Mouse (Mus musculus): ENCODE measurements at regions not wholly inside any gene's neighbourhood (a gene's known extent, or its start where the extent isn't known, plus 50 kb on each side); places are given as distances from the start of the nearest gene placed in this dataset.

DNA sequence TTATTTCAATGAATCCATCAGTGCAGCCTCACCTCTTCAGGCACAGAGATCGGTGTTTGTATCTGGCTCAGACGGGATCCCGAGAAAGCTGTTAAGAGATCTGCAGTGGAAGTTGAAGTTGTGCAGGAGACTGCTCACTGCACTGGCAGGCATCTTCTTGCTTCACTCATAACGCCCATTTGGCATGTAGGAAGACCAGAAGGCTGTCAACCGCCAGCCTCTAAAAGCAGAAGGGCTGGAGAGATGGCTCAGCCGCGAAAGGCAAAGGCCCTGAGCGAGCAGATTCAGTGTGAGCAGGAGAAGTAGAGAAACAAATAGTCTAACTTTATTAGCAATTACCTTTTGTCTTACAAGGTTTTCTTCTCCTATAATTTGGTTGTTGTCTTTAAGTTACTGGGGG, 114.3 kb upstream of the Ankrd55 start:
- H3K27ac ChIP-seq, result no peak overlapping the region
- DNase-seq, result no peak
- no peaks in the 10 kb centered on the region for H3K36me3 ChIP-seq (ENCODE audit: control insufficient read depth, insufficient read depth, low read length)
- intact Hi-C loops (cut with DNase I), result no loop called here
- H3K79me2 ChIP-seq (replicated peaks; ENCODE audit: control insufficient read depth, insufficient read depth, low read length), result no peaks in the 10 kb centered on the region
- no peak overlapping the region for H3K9ac ChIP-seq (ENCODE audit: low read depth, low read length)
- no peak overlapping the region for H3K4me3 ChIP-seq
- no peaks in the 10 kb centered on the region for H3K27me3 ChIP-seq (ENCODE audit: control insufficient read depth, insufficient read depth, low read length)
- WGBS, result 87% methylated on average over 8 of the region's 8 CpGs
- H3K4me1 ChIP-seq (ENCODE audit: control insufficient read depth, insufficient read depth, low read length), result peaks cover 1% of the 10 kb centered on the region; the same call in 1 of the 2 replicates
- TF ChIP-seq POLR2A (IDR thresholded peaks at IDR 0.05; ENCODE audit: insufficient read depth, low read depth, low read length), result no peak
- no peak for TF ChIP-seq EP300 (IDR thresholded peaks at IDR 0.05; ENCODE audit: insufficient read depth, low read depth, low read length)
- no peak for TF ChIP-seq CTCF (IDR thresholded peaks at IDR 0.05)

GRCm38 (mm10) chr13:112178031-112178430, 110.2 kb upstream of the Ankrd55 start:
- Histone ChIP-seq H3K27me3 (ENCODE audit: control insufficient read depth, insufficient read depth, low read length) (no peaks in the 10 kb centered on the region), H3K36me3 (ENCODE audit: control insufficient read depth, insufficient read depth, low read length) (no peaks in the 10 kb centered on the region), H3K9ac (ENCODE audit: low read depth, low read length) (no peak overlapping the region), H3K79me2 (replicated peaks; ENCODE audit: control insufficient read depth, insufficient read depth, low read length) (no peaks in the 10 kb centered on the region), H3K4me1 (ENCODE audit: control insufficient read depth, insufficient read depth, low read length) (no peaks in the 10 kb centered on the region), H3K27ac (no peak overlapping the region), H3K4me3 (no peak overlapping the region)
- intact Hi-C loops (cut with DNase I), result no loop called here
- WGBS, result 89% methylated on average over 4 of the region's 4 CpGs
- no peak for TF ChIP-seq EP300 (IDR thresholded peaks at IDR 0.05; ENCODE audit: insufficient read depth, low read depth, low read length)
- TF ChIP-seq POLR2A (IDR thresholded peaks at IDR 0.05; ENCODE audit: insufficient read depth, low read depth, low read length), result no peak
- no peak for TF ChIP-seq CTCF (IDR thresholded peaks at IDR 0.05)
- DNase-seq, result no peak

DNA sequence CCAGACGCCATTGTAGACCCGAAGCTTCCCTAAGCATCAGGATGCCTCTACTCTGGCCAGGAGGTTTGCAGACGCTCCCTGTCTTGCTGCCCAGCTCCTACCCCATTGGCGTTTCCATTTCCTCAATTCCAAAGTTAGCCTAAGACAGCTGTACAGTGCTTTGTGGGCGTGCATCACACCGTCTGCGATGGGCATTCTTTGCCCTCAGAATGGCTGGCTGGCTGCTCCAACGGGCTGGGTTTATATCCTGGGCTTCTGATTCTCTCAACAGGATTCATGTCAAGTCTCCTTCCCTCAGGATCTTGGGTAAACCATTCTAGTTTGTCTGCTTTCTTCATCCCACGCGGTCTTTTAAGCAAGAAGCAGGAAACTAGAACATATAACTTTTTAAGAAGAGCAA, 104.3 kb upstream of the Ankrd55 start:
- 91% methylated on average over 10 of the region's 10 CpGs for WGBS
- Histone ChIP-seq H3K27me3 (ENCODE audit: control insufficient read depth, insufficient read depth, low read length) (no peaks in the 10 kb centered on the region), H3K27ac (no peak overlapping the region), H3K4me3 (no peak overlapping the region), H3K79me2 (replicated peaks; ENCODE audit: control insufficient read depth, insufficient read depth, low read length) (no peaks in the 10 kb centered on the region), H3K9ac (ENCODE audit: low read depth, low read length) (no peak overlapping the region), H3K36me3 (ENCODE audit: control insufficient read depth, insufficient read depth, low read length) (no peaks in the 10 kb centered on the region), H3K4me1 (ENCODE audit: control insufficient read depth, insufficient read depth, low read length) (no peaks in the 10 kb centered on the region)
- intact Hi-C loops (cut with DNase I), result no loop called here
- TF ChIP-seq POLR2A (IDR thresholded peaks at IDR 0.05; ENCODE audit: insufficient read depth, low read depth, low read length) (no peak), EP300 (IDR thresholded peaks at IDR 0.05; ENCODE audit: insufficient read depth, low read depth, low read length) (no peak), CTCF (IDR thresholded peaks at IDR 0.05) (no peak)
- DNase-seq, result no peak

DNA sequence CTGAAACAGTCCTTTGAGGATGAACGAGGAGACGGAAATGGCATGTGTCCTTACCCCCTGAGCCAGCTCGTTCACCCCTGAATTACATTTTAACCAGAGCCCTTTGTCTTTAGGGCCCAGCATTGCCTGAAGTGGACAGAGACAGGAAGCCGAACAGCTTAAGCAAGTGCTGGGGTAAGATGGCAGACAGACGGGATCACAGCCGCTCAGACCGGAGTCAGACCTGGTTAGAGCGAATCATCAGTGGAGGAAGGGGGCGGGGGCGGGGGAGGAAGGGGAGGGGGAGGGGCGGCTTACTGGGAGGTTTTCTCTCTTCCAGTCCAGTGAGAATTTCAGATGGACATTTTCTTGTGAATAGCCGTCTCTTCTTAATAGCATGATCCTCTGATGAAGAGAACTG, 103.1 kb upstream of the Ankrd55 start:
- no peaks in the 10 kb centered on the region for H3K79me2 ChIP-seq (replicated peaks; ENCODE audit: control insufficient read depth, insufficient read depth, low read length)
- H3K27me3 ChIP-seq (ENCODE audit: control insufficient read depth, insufficient read depth, low read length), result no peaks in the 10 kb centered on the region
- H3K4me1 ChIP-seq (ENCODE audit: control insufficient read depth, insufficient read depth, low read length), result no peaks in the 10 kb centered on the region
- DNase-seq, result no peak
- intact Hi-C loops (cut with DNase I), result loop anchor here (5.0 kb wide), 1 partner anchor 67 kb away; no protein-coding TSS in a partner anchor
- TF ChIP-seq CTCF (IDR thresholded peaks at IDR 0.05), result no peak
- TF ChIP-seq EP300 (IDR thresholded peaks at IDR 0.05; ENCODE audit: insufficient read depth, low read depth, low read length), result no peak
- no peak for TF ChIP-seq POLR2A (IDR thresholded peaks at IDR 0.05; ENCODE audit: insufficient read depth, low read depth, low read length)
- H3K27ac ChIP-seq, result no peak overlapping the region
- H3K9ac ChIP-seq (ENCODE audit: low read depth, low read length), result no peak overlapping the region
- H3K36me3 ChIP-seq (ENCODE audit: control insufficient read depth, insufficient read depth, low read length), result no peaks in the 10 kb centered on the region
- 53% methylated on average over 12 of the region's 12 CpGs for WGBS
- H3K4me3 ChIP-seq, result no peak overlapping the region

- Histone ChIP-seq H3K36me3 (ENCODE audit: control insufficient read depth, insufficient read depth, low read length) (no peaks in the 10 kb centered on the region), H3K4me3 (no peak overlapping the region), H3K27me3 (ENCODE audit: control insufficient read depth, insufficient read depth, low read length) (no peaks in the 10 kb centered on the region), H3K9ac (ENCODE audit: low read depth, low read length) (no peak overlapping the region), H3K79me2 (replicated peaks; ENCODE audit: control insufficient read depth, insufficient read depth, low read length) (no peaks in the 10 kb centered on the region), H3K4me1 (ENCODE audit: control insufficient read depth, insufficient read depth, low read length) (peaks cover 1% of the 10 kb centered on the region), H3K27ac (peak overlapping the region; percentile 74)
- TF ChIP-seq CTCF (IDR thresholded peaks at IDR 0.05) (no peak), POLR2A (IDR thresholded peaks at IDR 0.05; ENCODE audit: insufficient read depth, low read depth, low read length) (no peak), EP300 (IDR thresholded peaks at IDR 0.05; ENCODE audit: insufficient read depth, low read depth, low read length) (no peak)
- peak in 1 of 2 experiments; percentile 22 for DNase-seq
- intact Hi-C loops (cut with DNase I), result loop anchor here (5.0 kb wide), 1 partner anchor 65 kb away; no protein-coding TSS in a partner anchor
- WGBS, result 3% methylated on average over 3 of the region's 3 CpGs
Observed at GRCm38 (mm10) chr13:112187226-112187625, 101.0 kb upstream of the Ankrd55 start.

GRCm38 (mm10) chr13:112188313-112188712, 99.9 kb upstream of the Ankrd55 start:
- intact Hi-C loops (cut with DNase I), result loop anchor here (5.0 kb wide), 1 partner anchor 64 kb away; no protein-coding TSS in a partner anchor
- WGBS, result 41% methylated on average over 7 of the region's 7 CpGs
- no peak overlapping the region for H3K4me3 ChIP-seq
- no peak overlapping the region for H3K9ac ChIP-seq (ENCODE audit: low read depth, low read length)
- no peak for TF ChIP-seq POLR2A (IDR thresholded peaks at IDR 0.05; ENCODE audit: insufficient read depth, low read depth, low read length)
- peak; percentile 64 for TF ChIP-seq EP300 (IDR thresholded peaks at IDR 0.05; ENCODE audit: insufficient read depth, low read depth, low read length)
- no peak for TF ChIP-seq CTCF (IDR thresholded peaks at IDR 0.05)
- H3K79me2 ChIP-seq (replicated peaks; ENCODE audit: control insufficient read depth, insufficient read depth, low read length), result no peaks in the 10 kb centered on the region
- H3K27me3 ChIP-seq (ENCODE audit: control insufficient read depth, insufficient read depth, low read length), result no peaks in the 10 kb centered on the region
- peaks cover 3% of the 10 kb centered on the region for H3K4me1 ChIP-seq (ENCODE audit: control insufficient read depth, insufficient read depth, low read length)
- no peaks in the 10 kb centered on the region for H3K36me3 ChIP-seq (ENCODE audit: control insufficient read depth, insufficient read depth, low read length)
- peak; percentile 46 to 78 for DNase-seq
- peak overlapping the region; percentile 74 for H3K27ac ChIP-seq

Measured in heart, adult 2 months (tissue).